ENCODE assay signal across 25 mouse cellular contexts in the genomic region with DNA sequence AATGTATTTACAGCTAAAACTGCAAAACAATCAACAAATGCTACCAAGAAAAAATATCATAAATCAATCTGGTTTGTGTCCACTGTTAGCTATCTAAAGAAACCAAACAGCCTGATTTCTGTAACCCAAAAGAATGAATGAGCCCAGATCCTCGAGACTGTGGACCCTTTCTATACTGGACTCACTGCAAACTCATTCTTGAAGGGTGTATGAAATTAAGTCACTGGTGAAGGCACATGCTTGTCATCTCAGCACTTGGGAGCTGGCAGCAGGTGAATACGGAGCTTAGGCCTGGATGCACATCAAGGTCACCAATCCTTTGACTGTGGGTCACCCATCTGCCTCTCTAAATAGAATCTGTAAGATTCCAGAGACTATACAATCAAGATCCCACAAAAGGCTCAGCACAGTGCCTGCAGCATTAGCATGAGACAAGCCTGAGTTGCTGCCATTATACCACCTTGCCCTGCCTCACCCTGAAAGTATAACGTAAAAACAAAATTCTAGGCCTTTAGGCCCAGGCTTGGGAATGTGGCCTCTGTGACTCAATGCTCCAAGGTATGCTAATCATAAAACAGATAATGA.
DNase-seq lines count a peak whose midpoint lies in the region; ATAC-seq and TF ChIP-seq lines count a peak whose summit lies in the region.
"Had no signal": no experiment of that assay in that cellular context is flagged by ENCODE, and none has a peak within 500 bp of the region (broad histone marks: within the 10 kb centered on the region; RNA-seq: fewer than 3 reads in every experiment).

No protein-coding gene starts in this region.

- no peak overlapping the region for H3K4me3 ChIP-seq in midbrain, embryonic 11.5 days (ENCODE audit: low read depth, low read length)
- H3K4me3 ChIP-seq in midbrain, embryonic 10.5 days: no peak overlapping the region
- no peak overlapping the region for H3K4me3 ChIP-seq in thymus, adult 2 months (ENCODE audit: control insufficient read depth, insufficient read depth, low read length)
- H3K4me3 ChIP-seq: embryonic facial prominence, embryonic 13.5 days; embryonic facial prominence, embryonic 15.5 days; erythroblast, embryonic 14.5 days; forebrain, embryonic 10.5 days; forebrain, embryonic 12.5 days had no signal

- H3K9ac ChIP-seq in midbrain, embryonic 11.5 days (ENCODE audit: low read length): no peak overlapping the region
- H3K9ac ChIP-seq: embryonic facial prominence, embryonic 13.5 days; embryonic facial prominence, embryonic 15.5 days; forebrain, embryonic 12.5 days had no signal

- H3K36me3 ChIP-seq in midbrain, embryonic 11.5 days (ENCODE audit: control insufficient read depth, insufficient read depth, low read length): no peaks in the 10 kb centered on the region
- peaks cover 3% of the 10 kb centered on the region; the same call in 1 of the 2 replicates for H3K36me3 ChIP-seq in midbrain, embryonic 10.5 days
- no peaks in the 10 kb centered on the region for H3K36me3 ChIP-seq in thymus, adult 2 months (ENCODE audit: control insufficient read depth, insufficient read depth, low read length)
- H3K36me3 ChIP-seq: embryonic facial prominence, embryonic 13.5 days; embryonic facial prominence, embryonic 15.5 days; forebrain, embryonic 12.5 days had no signal

- WGBS in midbrain, embryonic 11.5 days: 54% methylated on average over 3 of the region's 3 CpGs
- 76% methylated on average over 3 of the region's 3 CpGs for WGBS in midbrain, embryonic 10.5 days
- 94% methylated on average over 3 of the region's 3 CpGs for WGBS in thymus, adult 2 months

- H3K27ac ChIP-seq in midbrain, embryonic 11.5 days (ENCODE audit: low read depth, low read length): no peak overlapping the region
- H3K27ac ChIP-seq in midbrain, embryonic 10.5 days (replicated peaks): no peak overlapping the region
- no peak overlapping the region for H3K27ac ChIP-seq in thymus, adult 2 months (ENCODE audit: control insufficient read depth, insufficient read depth, low read length)
- H3K27ac ChIP-seq: embryonic facial prominence, embryonic 13.5 days; embryonic facial prominence, embryonic 15.5 days; forebrain, embryonic 10.5 days; forebrain, embryonic 12.5 days had no signal

- H3K4me2 ChIP-seq in midbrain, embryonic 11.5 days: no peak overlapping the region
- H3K4me2 ChIP-seq: embryonic facial prominence, embryonic 13.5 days; embryonic facial prominence, embryonic 15.5 days; forebrain, embryonic 12.5 days had no signal

- H3K27me3 ChIP-seq in midbrain, embryonic 11.5 days (ENCODE audit: control insufficient read depth, insufficient read depth, low read length): no peaks in the 10 kb centered on the region
- no peaks in the 10 kb centered on the region for H3K27me3 ChIP-seq in midbrain, embryonic 10.5 days (ENCODE audit: low read depth, poor library complexity, severe bottlenecking)
- H3K27me3 ChIP-seq in thymus, adult 2 months (ENCODE audit: control insufficient read depth, insufficient read depth, low read length): no peaks in the 10 kb centered on the region
- H3K27me3 ChIP-seq: CH12.LX; embryonic facial prominence, embryonic 13.5 days; embryonic facial prominence, embryonic 15.5 days; forebrain, embryonic 12.5 days had no signal

- TF ChIP-seq CTCF in thymus, adult 2 months (IDR thresholded peaks at IDR 0.05; ENCODE audit: borderline replicate concordance, control insufficient read depth, extremely low read depth, insufficient read depth, low read length, poor library complexity): no peak

- no peak for TF ChIP-seq POLR2A in thymus, adult 2 months (IDR thresholded peaks at IDR 0.05; ENCODE audit: control insufficient read depth, extremely low read depth, insufficient read depth, low read length, poor library complexity)

- peak; percentile 66 for DNase-seq in midbrain, embryonic 11.5 days (ENCODE audit: low spot score, missing footprints)
- no peak for DNase-seq in midbrain, embryonic 10.5 days (ENCODE audit: low spot score)
- DNase-seq in ES-CJ7 (ENCODE audit: low read depth, low spot score) (peak; percentile 48), R1 (ENCODE audit: low read depth, low spot score) (peak; percentile 85)
- DNase-seq in gastrocnemius, postnatal 25 days: no peak
- no peak for DNase-seq in thymus, adult 2 months
- DNase-seq: adrenal gland, adult 2 months; adrenal gland, postnatal 10 days; adrenal gland, postnatal 25 days; cerebellum, adult 11 months; cerebellum, adult 18-20 months; cerebellum, adult 8-10 months; cerebellum, adult 9-11 months; cerebellum, postnatal 14 days; cerebellum, postnatal 36 days; embryo, embryonic 11 days had no signal

- H3K4me1 ChIP-seq in midbrain, embryonic 11.5 days (ENCODE audit: control insufficient read depth, insufficient read depth, low read length): no peaks in the 10 kb centered on the region
- H3K4me1 ChIP-seq in midbrain, embryonic 10.5 days: no peaks in the 10 kb centered on the region
- no peaks in the 10 kb centered on the region for H3K4me1 ChIP-seq in thymus, adult 2 months (replicated peaks; ENCODE audit: control insufficient read depth, insufficient read depth, low read length)
- H3K4me1 ChIP-seq: forebrain, embryonic 10.5 days; forebrain, embryonic 12.5 days had no signal

- ATAC-seq in midbrain, embryonic 11.5 days (ENCODE audit: low FRiP score): no peak
- ATAC-seq in CD4-positive, CD25-positive, alpha-beta regulatory T cell, adult 4 months: no peak
- ATAC-seq: forebrain, embryonic 14.5 days; forebrain, embryonic 16.5 days had no signal

- no peaks in the 10 kb centered on the region for H3K9me3 ChIP-seq in midbrain, embryonic 11.5 days (ENCODE audit: control insufficient read depth, low read length)
- 0 out of 2 replicates have a peak, but pooled peaks cover 5% of the 10 kb centered on the region for H3K9me3 ChIP-seq in midbrain, embryonic 10.5 days (replicated peaks)
- H3K9me3 ChIP-seq: embryonic facial prominence, embryonic 13.5 days; embryonic facial prominence, embryonic 15.5 days had no signal

Comparison
In these comparisons a context has a peak if more than half of its experiments do, and no peak if none do; other contexts are left out.
1. DNase-seq: peak in midbrain, embryonic 11.5 days (single experiment), ES-CJ7 (single experiment) and R1 (single experiment); none in midbrain, embryonic 10.5 days (single experiment), gastrocnemius, postnatal 25 days (single experiment) and thymus, adult 2 months (single experiment).